Comparison of ENCODE assay signal across 11 mouse cellular contexts in the genomic region with DNA sequence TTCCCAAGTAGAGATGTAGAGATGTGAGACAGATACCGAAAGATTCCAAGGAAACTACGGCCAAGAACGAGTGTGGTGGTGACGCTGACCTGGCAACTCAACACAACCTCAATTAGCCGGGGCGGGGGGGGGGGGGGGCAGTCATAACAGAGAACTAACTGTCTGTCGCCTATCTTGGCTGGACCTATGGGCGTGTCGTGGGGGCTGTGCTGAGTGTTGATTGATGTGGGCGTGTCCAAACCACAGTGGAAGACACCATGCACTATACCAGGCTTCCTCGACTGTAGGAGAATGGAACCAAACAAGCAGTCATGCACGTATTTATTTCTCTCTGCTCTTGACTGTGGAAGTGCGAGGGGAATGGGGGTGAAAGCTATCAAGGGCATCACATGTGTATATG. TPM values are rescaled to one million over a fixed set of nuclear protein-coding genes. Genes with fewer than 3 reads are reported as not detected.
DNase-seq lines count a peak whose midpoint lies in the region; ATAC-seq lines count a peak whose summit lies in the region.
"Had no signal": no experiment of that assay in that cellular context is flagged by ENCODE, and none has a peak within 500 bp of the region (broad histone marks: within the 10 kb centered on the region; RNA-seq: fewer than 3 reads in every experiment).

No protein-coding gene starts in this region.

- no peaks in the 10 kb centered on the region for H3K27me3 ChIP-seq in forebrain, embryonic 13.5 days
- H3K27me3 ChIP-seq in forebrain, embryonic 14.5 days (replicated peaks; ENCODE audit: control insufficient read depth, insufficient read depth, low read length), result no peaks in the 10 kb centered on the region
- no peaks in the 10 kb centered on the region for H3K27me3 ChIP-seq in midbrain, embryonic 11.5 days (ENCODE audit: control insufficient read depth, insufficient read depth, low read length)
- H3K27me3 ChIP-seq in midbrain, embryonic 10.5 days (ENCODE audit: low read depth, poor library complexity, severe bottlenecking), result no peaks in the 10 kb centered on the region
- H3K27me3 ChIP-seq in heart, embryonic 14.5 days (ENCODE audit: control insufficient read depth, insufficient read depth, low read length), result no peaks in the 10 kb centered on the region

- peaks cover 7% of the 10 kb centered on the region; the same call in 1 of the 2 replicates for H3K36me3 ChIP-seq in forebrain, embryonic 13.5 days (ENCODE audit: poor library complexity, severe bottlenecking)
- H3K36me3 ChIP-seq in forebrain, embryonic 14.5 days (ENCODE audit: control insufficient read depth, insufficient read depth, low read length), result no peaks in the 10 kb centered on the region
- H3K36me3 ChIP-seq in midbrain, embryonic 11.5 days (ENCODE audit: control insufficient read depth, insufficient read depth, low read length), result no peaks in the 10 kb centered on the region
- H3K36me3 ChIP-seq in midbrain, embryonic 10.5 days, result peaks cover 7% of the 10 kb centered on the region
- H3K36me3 ChIP-seq in heart, embryonic 14.5 days (ENCODE audit: control insufficient read depth, insufficient read depth, low read length), result no peaks in the 10 kb centered on the region

- H3K9me3 ChIP-seq in forebrain, embryonic 13.5 days (replicated peaks), result no peaks in the 10 kb centered on the region
- no peaks in the 10 kb centered on the region for H3K9me3 ChIP-seq in forebrain, embryonic 14.5 days (replicated peaks; ENCODE audit: control insufficient read depth, low read length)
- no peaks in the 10 kb centered on the region for H3K9me3 ChIP-seq in midbrain, embryonic 11.5 days (ENCODE audit: control insufficient read depth, low read length)
- H3K9me3 ChIP-seq in midbrain, embryonic 10.5 days (replicated peaks), result no peaks in the 10 kb centered on the region
- H3K9me3 ChIP-seq in heart, embryonic 14.5 days (ENCODE audit: control insufficient read depth, low read length), result no peaks in the 10 kb centered on the region

- no peak overlapping the region for H3K9ac ChIP-seq in forebrain, embryonic 13.5 days
- H3K9ac ChIP-seq in forebrain, embryonic 14.5 days (ENCODE audit: low read length), result no peak overlapping the region
- H3K9ac ChIP-seq in midbrain, embryonic 11.5 days (ENCODE audit: low read length), result no peak overlapping the region
- no peak overlapping the region for H3K9ac ChIP-seq in heart, embryonic 14.5 days (ENCODE audit: low read length)

- DNase-seq in forebrain, embryonic 14.5 days (ENCODE audit: low spot score), result no peak
- DNase-seq in midbrain, embryonic 11.5 days (ENCODE audit: low spot score, missing footprints), result peak; percentile 14
- DNase-seq in midbrain, embryonic 10.5 days (ENCODE audit: low spot score), result no peak
- no peak for DNase-seq in thymus, postnatal 25 days
- no peak for DNase-seq in cerebellum, adult 11 months
- DNase-seq: cerebellum, adult 2 months had no signal

- H3K4me3 ChIP-seq in forebrain, embryonic 13.5 days, result no peak overlapping the region
- H3K4me3 ChIP-seq in forebrain, embryonic 14.5 days (ENCODE audit: low read depth, low read length), result no peak overlapping the region
- H3K4me3 ChIP-seq in midbrain, embryonic 11.5 days (ENCODE audit: low read depth, low read length), result no peak overlapping the region
- no peak overlapping the region for H3K4me3 ChIP-seq in midbrain, embryonic 10.5 days
- H3K4me3 ChIP-seq in heart, embryonic 14.5 days (ENCODE audit: control insufficient read depth in 1 of 2, insufficient read depth in 1 of 2, low read depth in 1 of 2, low read length in 2 of 2), result no peak overlapping the region

- 77% methylated on average over 13 of the region's 13 CpGs for WGBS in forebrain, embryonic 13.5 days
- 73% methylated on average over 13 of the region's 13 CpGs for WGBS in forebrain, embryonic 14.5 days
- 76% methylated on average over 13 of the region's 13 CpGs for WGBS in midbrain, embryonic 11.5 days
- WGBS in midbrain, embryonic 10.5 days, result 79% methylated on average over 13 of the region's 13 CpGs
- WGBS in heart, embryonic 14.5 days, result 21% methylated on average over 13 of the region's 13 CpGs

- no peak overlapping the region for H3K27ac ChIP-seq in forebrain, embryonic 13.5 days
- no peak overlapping the region for H3K27ac ChIP-seq in forebrain, embryonic 14.5 days (ENCODE audit: low read depth, low read length)
- no peak overlapping the region for H3K27ac ChIP-seq in midbrain, embryonic 11.5 days (ENCODE audit: low read depth, low read length)
- H3K27ac ChIP-seq in midbrain, embryonic 10.5 days (replicated peaks), result no peak overlapping the region
- H3K27ac ChIP-seq in heart, embryonic 14.5 days (replicated peaks in 1 of 2; ENCODE audit: control insufficient read depth in 1 of 2, insufficient read depth in 1 of 2, low read depth in 2 of 2, low read length in 2 of 2), result no peak overlapping the region

- H3K4me1 ChIP-seq in forebrain, embryonic 13.5 days, result 0 out of 2 replicates have a peak, but pooled peaks cover 2% of the 10 kb centered on the region
- no peaks in the 10 kb centered on the region for H3K4me1 ChIP-seq in forebrain, embryonic 14.5 days (ENCODE audit: control insufficient read depth, insufficient read depth, low read length)
- H3K4me1 ChIP-seq in midbrain, embryonic 11.5 days (ENCODE audit: control insufficient read depth, insufficient read depth, low read length), result no peaks in the 10 kb centered on the region
- H3K4me1 ChIP-seq in midbrain, embryonic 10.5 days, result peaks cover 7% of the 10 kb centered on the region; the same call in 1 of the 2 replicates
- peaks cover 2 to 4% of the 10 kb centered on the region in 2 experiments; a peak in 3 of 4 replicates for H3K4me1 ChIP-seq in heart, embryonic 14.5 days (ENCODE audit: control insufficient read depth in 2 of 2, insufficient read depth in 2 of 2, low read length in 2 of 2)

- ATAC-seq in forebrain, embryonic 13.5 days, result 0 out of 2 replicates have a peak, but pooled peaks have one; percentile 48
- no peak for ATAC-seq in forebrain, embryonic 14.5 days
- no peak for ATAC-seq in midbrain, embryonic 11.5 days (ENCODE audit: low FRiP score)
- ATAC-seq in heart, embryonic 14.5 days (ENCODE audit: insufficient number of reproducible peaks, insufficient read depth, low FRiP score, low read depth), result no peak
- ATAC-seq in monocyte, adult 5-6 weeks (replicated peaks; ENCODE audit: insufficient number of reproducible peaks, low FRiP score, low TSS enrichment, poor library complexity, severe bottlenecking), result 0 out of 2 replicates have a peak, but pooled peaks have one; percentile 35
- ATAC-seq: hindbrain, embryonic 16.5 days; midbrain, embryonic 16.5 days had no signal

- no peak overlapping the region for H3K4me2 ChIP-seq in forebrain, embryonic 13.5 days
- no peak overlapping the region for H3K4me2 ChIP-seq in forebrain, embryonic 14.5 days (ENCODE audit: low read length)
- no peak overlapping the region for H3K4me2 ChIP-seq in midbrain, embryonic 11.5 days
- peak overlapping the region; percentile 53 for H3K4me2 ChIP-seq in heart, embryonic 14.5 days (ENCODE audit: low read length)

RNA-seq across cellular contexts. Expression of gene Frmd5, which starts 19.1 kb away (rescaled TPM):
- polyA plus RNA-seq in forebrain, embryonic 13.5 days (2015; fragmentation: Nextera tagmentation; extraction: Ambion mirVana), result 28.3 and 29.6 TPM in 2 replicates
- polyA plus RNA-seq in forebrain, embryonic 14.5 days (2014; fragmentation: Nextera tagmentation; extraction: Ambion mirVana), result 26.9 and 29.1 TPM in 2 replicates
- polyA plus RNA-seq in midbrain, embryonic 11.5 days (2014; fragmentation: Nextera tagmentation; extraction: Ambion mirVana), result 12.7 and 14.6 TPM in 2 replicates
- polyA plus RNA-seq in midbrain, embryonic 10.5 days (2016; fragmentation: Nextera tagmentation; extraction: Ambion mirVana), result 10.9 and 13.8 TPM in 2 replicates
- polyA plus RNA-seq in heart, embryonic 14.5 days (2014; fragmentation: Nextera tagmentation; extraction: Ambion mirVana), result 38.9 and 40.8 TPM in 2 replicates
- 1.6 TPM in 2 of 3 replicates, not detected in the other for total RNA-seq in monocyte, adult 5-6 weeks (2017)

Comparison
In these comparisons a context has a peak if more than half of its experiments do, and no peak if none do; other contexts are left out.
1. ATAC-seq: peak in forebrain, embryonic 13.5 days (single experiment) and monocyte, adult 5-6 weeks (single experiment); none in forebrain, embryonic 14.5 days (single experiment), midbrain, embryonic 11.5 days (single experiment) and heart, embryonic 14.5 days (single experiment).